Mouse (Mus musculus) adrenal gland, adult 10 weeks (tissue): ENCODE data around the gene Arl4a. TPM values are rescaled to one million over a fixed set of nuclear protein-coding genes. Genes with fewer than 3 reads are reported as not detected.

Source experiments
- polyA plus RNA-seq: library from polyadenylated mRNA; stranded (reverse); fragments of 350-450 nt; fragmentation: Illumina TruSeq; extraction: RNeasy Lipid Tissue Mini Kit (QIAGEN cat#74804); gene quantifications from one replicate; pipeline ENCODE4 v1.2.3, GENCODE M21; 2014; ENCODE audit warnings: low read depth, low replicate concordance

The Arl4a gene
- 158 TPM for polyA plus RNA-seq

DNA sequence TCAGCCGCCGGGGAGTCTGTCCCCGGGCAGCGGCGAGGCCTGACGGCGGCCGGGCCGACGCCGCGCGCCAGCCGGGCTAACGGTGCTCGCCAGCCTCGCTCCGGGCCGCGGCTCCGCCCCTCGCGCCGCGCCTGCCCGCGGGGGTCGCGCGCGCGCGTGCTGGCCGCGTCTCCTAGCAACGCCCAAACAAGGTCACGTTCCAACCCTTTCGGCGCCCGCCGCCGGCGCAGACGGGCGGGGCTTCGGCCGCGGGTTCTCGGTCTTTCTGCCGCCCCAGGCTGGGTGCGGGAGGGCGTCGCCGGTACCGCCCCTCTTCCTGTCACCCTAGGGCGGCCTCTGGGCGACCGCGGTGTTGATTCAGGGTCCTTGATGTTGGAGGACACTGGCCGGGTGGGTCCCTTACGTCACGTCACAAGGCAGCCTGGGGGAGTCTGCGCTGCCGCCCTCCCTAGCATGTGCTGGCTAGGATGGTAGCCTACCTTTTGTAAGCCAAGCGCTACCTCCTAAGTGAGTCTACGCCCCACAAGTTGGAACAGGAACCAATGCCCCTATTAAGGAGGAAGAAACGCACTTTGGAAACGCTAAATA, at the start of gene Arl4a:
Gene Arl4a (minus strand): TSS at position 150 of the 588 bp plus-strand sequence.

Other genes with a start within 250 kb of the Arl4a start
- 2.3 TPM for gene Scin, start 96.2 kb upstream of the Arl4a start, polyA plus RNA-seq
- gene Lsmem1, start 161.5 kb upstream of the Arl4a start, polyA plus RNA-seq: not detected
- 420 TPM for gene Ifrd1, start 210.5 kb upstream of the Arl4a start, polyA plus RNA-seq